Mouse (Mus musculus) neural tube, embryonic 11.5 days (tissue): ENCODE results near the gene Nupr1. TPM values are rescaled to one million over a fixed set of nuclear protein-coding genes. Genes with fewer than 3 reads are reported as not detected.
"Not testable (repeated sequence)": the region's sequence is repeated elsewhere in the genome, so short reads cannot be mapped to it uniquely, and the experiment has no call there.

ENCODE experiments used
- ATAC-seq: fragments of 200-750 bp; cut with Nextera tagmentation; 2 replicates; pipeline ENCODE4 v1.8.0; 2017; ENCODE audit warnings: moderate number of reproducible peaks, mild to moderate bottlenecking, moderate TSS enrichment, moderate library complexity; ENCODE audit not compliant: insufficient read depth, low FRiP score, low TSS enrichment
- DNase-seq: peaks from one replicate; pipeline ENCODE4 v3.0.0-alpha.2; 2015; ENCODE audit warnings: low spot score
- H3K27ac ChIP-seq: fragments of 300-500 bp; sonication (generic); 2 replicates; pipeline ENCODE4 v1.5.1; 2014; ENCODE audit warnings: low read depth, mild to moderate bottlenecking, low read length
- H3K27me3 ChIP-seq: fragments of 300-500 bp; sonication (generic); 2 replicates; pipeline ENCODE4 v1.6.1; 2014; ENCODE audit warnings: mild to moderate bottlenecking, low read length, mixed read lengths; ENCODE audit not compliant: control insufficient read depth, insufficient read depth
- H3K36me3 ChIP-seq: fragments of 300-500 bp; sonication (generic); 2 replicates; pipeline ENCODE4 v1.6.1; 2014; ENCODE audit warnings: mild to moderate bottlenecking, low read length, moderate library complexity, mixed read lengths; ENCODE audit not compliant: control insufficient read depth, insufficient read depth
- H3K4me1 ChIP-seq: fragments of 300-500 bp; sonication (generic); 2 replicates; pipeline ENCODE4 v1.6.1; 2014; ENCODE audit warnings: low read length, mixed read lengths; ENCODE audit not compliant: control insufficient read depth, insufficient read depth
- H3K4me2 ChIP-seq: fragments of 300-500 bp; sonication (generic); 2 replicates; pipeline ENCODE4 v1.6.1; 2014; ENCODE audit warnings: low read depth, mild to moderate bottlenecking, moderate library complexity
- H3K4me3 ChIP-seq: fragments of 300-500 bp; sonication (generic); 2 replicates; pipeline ENCODE4 v1.5.1; 2014; ENCODE audit warnings: low read depth, low read length
- H3K9ac ChIP-seq: fragments of 300-500 bp; sonication (generic); 2 replicates; pipeline ENCODE4 v1.6.1; 2014; ENCODE audit warnings: mild to moderate bottlenecking, low read length
- H3K9me3 ChIP-seq: fragments of 300-500 bp; sonication (generic); 2 replicates; pipeline ENCODE4 v1.6.1; 2016; ENCODE audit warnings: low read length; ENCODE audit not compliant: control insufficient read depth
- WGBS: fragments of 180-500 bp; shearing (Covaris S2); extraction: QIAGEN DNeasy Blood & Tissue Kit; methylation state at CpG from one replicate; pipeline ENCODE4 v1.1.7; 2014; 5-methylcytosine and 5-hydroxymethylcytosine counted together
- polyA plus RNA-seq: library from polyadenylated mRNA; unstranded; fragments of >200 nt; fragmentation: Nextera tagmentation; extraction: Ambion mirVana; gene quantifications from 2 replicates; pipeline ENCODE4 v1.2.1, GENCODE M21; 2014

Gene Nupr1
- polyA plus RNA-seq, 1 experiment from 2014 or later, result 1.1 TPM

DNA sequence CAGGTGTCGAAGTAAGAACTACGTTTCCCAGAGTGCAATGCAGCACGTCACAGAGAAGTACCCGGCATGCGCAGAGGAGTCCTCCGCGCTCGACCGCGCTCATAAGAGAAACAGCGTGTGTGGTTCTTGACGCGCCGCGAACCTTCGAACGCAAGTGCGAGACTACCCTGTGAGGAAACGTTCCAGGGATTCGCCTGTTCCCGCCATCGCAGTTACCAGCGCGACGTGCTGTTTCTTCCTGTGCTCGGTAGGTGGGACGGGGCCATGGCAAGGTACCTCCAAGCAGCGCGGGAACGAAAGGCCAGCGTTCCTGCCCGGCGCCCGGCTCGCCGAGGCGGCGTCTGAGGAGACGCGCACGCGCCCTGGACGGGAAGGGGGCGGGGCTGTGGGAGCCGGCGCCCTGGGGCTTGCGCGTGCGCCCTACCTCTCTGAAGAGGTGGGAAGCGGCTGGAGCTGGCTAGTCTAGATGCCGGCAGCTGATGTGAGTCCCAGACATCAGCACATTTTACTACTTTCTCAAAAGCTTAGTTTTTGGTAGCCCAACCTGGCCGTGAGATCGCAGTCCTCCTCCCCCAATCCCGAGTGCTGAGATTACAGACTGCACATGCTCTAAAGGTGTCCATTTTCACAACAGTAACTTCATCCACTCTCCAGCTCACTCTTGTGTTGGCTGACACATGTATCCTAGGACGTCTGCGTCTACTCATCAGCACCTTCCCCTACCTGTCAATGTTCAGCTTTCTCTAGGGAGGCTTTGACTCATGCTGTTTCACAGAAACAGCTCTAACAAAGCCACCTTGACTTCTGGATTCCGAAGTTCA, 18.8 kb upstream of the Nupr1 start, which contains the start of gene Sgf29:
Sgf29 (plus strand) TSS at position 79 of the 821 bp plus-strand sequence.
- 1% methylated on average over 57 of the region's 57 CpGs for WGBS
- ATAC-seq, result peak; percentile 95
- H3K27me3 ChIP-seq, result no peaks in the 10 kb centered on the region
- peak; percentile 95 for DNase-seq
- no peaks in the 10 kb centered on the region for H3K36me3 ChIP-seq
- H3K9me3 ChIP-seq, result no peaks in the 10 kb centered on the region
- peak within 1 kb of the TSS; percentile 78 for H3K9ac ChIP-seq
- H3K4me1 ChIP-seq, result 0 out of 2 replicates have a peak, but pooled peaks cover 3% of the 10 kb centered on the region
- peak within 1 kb of the TSS; percentile 80 for H3K27ac ChIP-seq
- H3K4me2 ChIP-seq, result peak within 1 kb of the TSS; percentile 63
- peak within 1 kb of the TSS; percentile 57 for H3K4me3 ChIP-seq

DNA sequence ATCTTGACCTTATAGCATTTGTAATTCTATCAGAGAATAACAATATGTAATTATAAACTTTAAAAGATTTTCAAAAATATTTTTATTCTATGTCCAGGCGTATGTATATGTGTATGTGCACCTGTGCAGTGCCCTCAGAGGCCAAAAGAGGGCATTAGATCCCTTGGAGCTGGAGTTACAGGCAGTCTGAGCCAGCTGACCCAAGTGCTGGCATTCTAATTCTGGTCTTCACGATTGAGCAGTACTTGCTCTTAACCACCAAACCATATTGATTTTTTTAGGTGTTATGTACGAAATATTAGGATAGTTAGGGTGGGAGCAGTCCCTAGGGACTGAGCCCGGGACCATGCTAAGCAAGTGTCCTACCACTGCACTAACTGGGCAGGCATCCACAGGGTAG, 17.8 kb upstream of the Nupr1 start:
- Histone ChIP-seq H3K27ac (no peak overlapping the region), H3K9ac (no peak overlapping the region), H3K9me3 (no peaks in the 10 kb centered on the region), H3K4me3 (no peak overlapping the region; the same call in 1 of the 2 replicates), H3K27me3 (no peaks in the 10 kb centered on the region), H3K4me1 (0 out of 2 replicates have a peak, but pooled peaks cover 3% of the 10 kb centered on the region), H3K36me3 (no peaks in the 10 kb centered on the region), H3K4me2 (peak overlapping the region; percentile 63)
- ATAC-seq, result no peak
- 80% methylated on average over 4 of the region's 4 CpGs for WGBS
- DNase-seq, result no peak

DNA sequence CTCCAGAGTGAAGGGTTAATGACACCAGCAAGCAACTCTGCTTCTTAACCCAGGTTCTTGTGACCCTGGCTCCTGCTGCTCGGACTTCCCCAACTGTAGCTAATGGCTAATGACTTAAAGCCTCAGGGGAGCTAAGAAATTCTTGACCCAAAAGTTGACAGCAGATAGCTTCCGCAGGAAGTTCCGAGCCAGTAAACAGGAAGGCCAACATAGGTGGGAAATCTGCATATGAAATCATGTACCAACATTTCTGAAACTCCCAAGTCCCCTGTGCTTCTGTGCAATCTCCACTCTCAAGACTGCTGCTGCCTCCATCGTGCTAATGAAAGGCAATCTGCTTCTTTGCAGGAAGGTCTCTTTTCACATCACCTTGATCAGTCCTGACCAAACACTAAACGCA, 15.0 kb upstream of the Nupr1 start:
- Histone ChIP-seq H3K9me3 (no peaks in the 10 kb centered on the region), H3K4me2 (no peak overlapping the region), H3K36me3 (no peaks in the 10 kb centered on the region), H3K4me1 (0 out of 2 replicates have a peak, but pooled peaks cover 3% of the 10 kb centered on the region), H3K4me3 (no peak overlapping the region), H3K27me3 (no peaks in the 10 kb centered on the region), H3K9ac (no peak overlapping the region), H3K27ac (no peak overlapping the region)
- ATAC-seq (no peak), DNase-seq (no peak)
- WGBS, result 63% methylated on average over 5 of the region's 5 CpGs

DNA sequence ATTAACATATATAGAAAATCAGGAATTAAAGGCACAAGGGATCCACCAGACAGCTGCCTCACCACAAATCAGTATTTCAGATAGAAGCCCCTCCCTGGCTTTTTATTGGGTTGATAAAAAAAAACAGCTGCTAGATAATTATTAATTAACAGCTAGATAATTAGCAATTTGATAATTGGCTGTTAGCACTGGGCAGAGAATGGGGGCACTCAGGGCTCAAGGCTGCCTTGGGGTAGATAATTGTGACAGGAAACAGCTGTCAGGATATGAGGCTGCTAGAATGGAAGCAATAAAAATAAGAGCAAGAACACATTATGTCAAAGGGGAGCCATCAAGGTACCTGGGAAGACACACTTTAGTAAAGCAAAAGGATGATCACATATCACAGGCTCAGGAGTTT, 14.3 kb upstream of the Nupr1 start:
- H3K27ac ChIP-seq, result no peak overlapping the region
- H3K9ac ChIP-seq, result no peak overlapping the region
- DNase-seq (no peak), ATAC-seq (no peak)
- H3K9me3 ChIP-seq, result no peaks in the 10 kb centered on the region
- H3K27me3 ChIP-seq, result no peaks in the 10 kb centered on the region
- no peak overlapping the region for H3K4me3 ChIP-seq
- no peak overlapping the region for H3K4me2 ChIP-seq
- no peaks in the 10 kb centered on the region for H3K36me3 ChIP-seq
- 0 out of 2 replicates have a peak, but pooled peaks cover 2% of the 10 kb centered on the region for H3K4me1 ChIP-seq

DNA sequence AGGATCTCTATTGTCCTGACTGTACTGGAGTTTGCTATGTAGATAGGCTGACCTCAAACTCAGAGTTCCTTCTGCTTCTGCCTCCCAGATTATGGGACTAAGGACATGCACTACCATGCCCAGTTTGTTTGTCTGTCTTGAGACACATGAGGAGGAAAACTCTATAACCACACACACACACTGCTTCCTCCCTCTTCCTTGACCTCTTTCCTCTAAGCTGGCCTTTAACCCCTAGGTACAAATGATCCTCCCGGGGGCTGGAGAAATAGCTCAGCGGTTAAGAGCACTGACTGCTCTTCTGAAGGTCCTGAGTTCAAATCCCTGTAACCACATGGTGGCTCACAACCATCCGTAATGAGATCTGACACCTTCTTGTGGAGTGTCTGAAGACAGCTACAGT, 13.7 kb upstream of the Nupr1 start:
- WGBS, result 82% methylated on average over 3 of the region's 3 CpGs
- no peak for ATAC-seq
- H3K27me3 ChIP-seq, result no peaks in the 10 kb centered on the region
- no peak for DNase-seq
- no peaks in the 10 kb centered on the region for H3K4me1 ChIP-seq
- no peak overlapping the region for H3K4me2 ChIP-seq
- no peak overlapping the region for H3K9ac ChIP-seq
- H3K4me3 ChIP-seq, result no peak overlapping the region
- H3K27ac ChIP-seq, result no peak overlapping the region
- H3K36me3 ChIP-seq, result no peaks in the 10 kb centered on the region
- no peaks in the 10 kb centered on the region for H3K9me3 ChIP-seq

DNA sequence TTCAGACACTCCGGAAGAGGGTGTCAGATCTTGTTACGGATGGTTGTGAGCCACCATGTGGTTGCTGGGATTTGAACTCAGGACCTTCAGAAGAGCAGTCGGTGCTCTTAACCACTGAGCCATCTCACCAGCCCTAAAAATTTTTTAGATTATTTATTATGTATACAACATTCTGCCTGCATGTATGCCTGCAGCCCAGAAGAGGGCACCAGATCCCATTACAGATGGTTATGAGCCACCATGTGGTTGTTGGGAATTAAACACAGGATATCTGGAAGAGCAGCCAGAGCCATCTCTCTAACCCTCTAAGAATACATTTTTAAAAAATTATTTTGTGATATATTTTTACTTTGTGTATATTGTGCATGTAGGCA, 12.6 kb upstream of the Nupr1 start:
- not testable (repeated sequence) for H3K9me3 ChIP-seq, ATAC-seq, H3K4me2 ChIP-seq, H3K4me3 ChIP-seq, H3K36me3 ChIP-seq, H3K4me1 ChIP-seq, H3K27ac ChIP-seq, H3K9ac ChIP-seq, H3K27me3 ChIP-seq
- DNase-seq, result peak; percentile 25
- 72% methylated on average over 2 of the region's 3 CpGs for WGBS

DNA sequence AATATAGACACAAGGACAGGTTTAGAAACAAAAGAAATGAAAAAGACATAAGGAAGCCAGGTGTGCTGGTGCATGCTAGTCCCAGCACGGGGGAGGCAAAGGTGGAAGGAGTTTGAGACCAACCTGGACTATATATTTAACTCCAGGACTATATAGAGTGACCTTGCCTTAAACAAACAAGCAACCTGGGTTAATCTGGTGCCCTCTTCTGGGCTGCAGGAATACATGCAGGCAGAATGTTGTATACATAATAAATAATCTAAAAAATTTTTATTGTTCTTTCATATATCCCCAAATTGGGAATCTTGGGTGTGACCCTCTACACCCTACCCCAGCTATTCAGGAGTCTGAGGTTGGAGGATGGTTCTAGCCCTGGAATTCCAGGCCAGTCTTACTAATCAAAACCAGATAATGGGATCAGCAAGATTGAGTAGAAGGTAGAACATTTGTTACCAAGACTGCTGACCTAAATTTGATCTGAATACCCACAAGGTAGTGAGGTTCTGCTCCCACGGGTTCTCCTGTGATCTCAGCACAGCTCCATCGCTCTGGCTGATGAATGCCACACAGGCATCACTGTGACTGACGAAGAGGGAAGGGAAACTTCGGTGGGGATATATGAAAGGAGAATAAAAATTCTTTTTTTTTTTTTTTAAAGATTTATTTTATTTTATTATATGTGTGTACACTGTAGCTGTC, 12.0 kb upstream of the Nupr1 start:
- Histone ChIP-seq H3K9ac (no peak overlapping the region), H3K4me1 (no peaks in the 10 kb centered on the region), H3K27me3 (no peaks in the 10 kb centered on the region), H3K4me2 (no peak overlapping the region), H3K9me3 (no peaks in the 10 kb centered on the region), H3K36me3 (no peaks in the 10 kb centered on the region), H3K4me3 (no peak overlapping the region), H3K27ac (no peak overlapping the region)
- DNase-seq (no peak), ATAC-seq (no peak)
- 76% methylated on average over 5 of the region's 5 CpGs for WGBS

DNA sequence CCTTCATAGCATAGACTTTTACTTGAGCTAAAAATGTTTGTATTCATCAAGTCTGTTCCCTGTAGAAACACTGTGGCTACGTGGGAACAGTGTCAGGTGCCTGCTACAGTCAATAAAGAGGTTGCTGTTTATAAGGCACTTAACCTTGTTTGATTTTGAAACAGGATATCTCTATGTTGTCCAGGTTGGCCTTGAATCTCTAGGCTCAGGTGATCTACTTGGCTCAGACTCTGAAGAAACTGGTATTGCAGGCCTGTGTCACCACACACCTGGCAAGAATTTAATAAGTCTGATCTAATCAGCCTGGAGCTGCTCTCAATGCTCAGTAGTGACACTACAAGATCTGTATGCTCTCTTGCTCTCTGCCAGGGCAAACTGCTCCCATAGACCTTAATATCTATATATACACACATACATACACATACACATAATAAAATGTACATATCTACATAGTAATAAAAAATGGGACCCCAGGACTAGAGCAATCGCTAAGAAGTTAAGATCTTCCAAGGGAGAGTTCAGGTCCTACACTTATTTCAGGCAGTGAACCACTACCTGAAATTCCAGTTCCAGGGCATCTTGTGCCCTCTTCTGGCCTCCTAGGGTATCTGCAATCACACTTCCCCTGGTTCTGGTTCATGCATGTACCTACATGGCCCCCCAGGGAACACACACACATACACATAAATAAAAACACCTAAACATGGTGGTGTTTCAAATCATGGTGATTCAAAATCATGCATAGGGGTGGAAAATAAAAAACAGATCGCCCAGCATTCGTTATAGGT, 6.3 kb upstream of the Nupr1 start:
- Histone ChIP-seq H3K9ac (no peak overlapping the region), H3K4me3 (no peak overlapping the region), H3K27me3 (no peaks in the 10 kb centered on the region), H3K27ac (no peak overlapping the region), H3K9me3 (no peaks in the 10 kb centered on the region), H3K36me3 (no peaks in the 10 kb centered on the region), H3K4me2 (no peak overlapping the region), H3K4me1 (no peaks in the 10 kb centered on the region)
- DNase-seq (peak; percentile 26), ATAC-seq (no peak)
- WGBS, result 22% methylated on average over 4 of the region's 4 CpGs
